Mouse (Mus musculus) small intestine, adult 2 months (tissue): ENCODE results near the gene Bola1. TPM values are rescaled to one million over a fixed set of nuclear protein-coding genes. Genes with fewer than 3 reads are reported as not detected.
A peak's percentile ranks its signal among the peaks of the same experiment; 100 is the strongest.
"Not testable (repeated sequence)": the region's sequence is repeated elsewhere in the genome, so short reads cannot be mapped to it uniquely, and the experiment has no call there.

Experiments
- H3K27ac ChIP-seq: fragments of 200-500 bp; 2 replicates; pipeline ENCODE4 v1.5.1; 2012; ENCODE audit warnings: low read depth, low read length, control low read depth, inconsistent platforms; ENCODE audit not compliant: insufficient read depth
- H3K27me3 ChIP-seq: fragments of 200-500 bp; 2 replicates; pipeline ENCODE4 v1.6.1; 2012; ENCODE audit warnings: mild to moderate bottlenecking, moderate library complexity, low read length, inconsistent platforms; ENCODE audit not compliant: control insufficient read depth, insufficient read depth
- H3K36me3 ChIP-seq: fragments of 200-500 bp; 2 replicates; pipeline ENCODE4 v1.6.1; 2012; ENCODE audit warnings: mild to moderate bottlenecking, low read length, control low read depth, inconsistent platforms; ENCODE audit not compliant: control insufficient read depth, insufficient read depth
- H3K4me1 ChIP-seq: fragments of 200-500 bp; 2 replicates; pipeline ENCODE4 v1.6.1; 2012; ENCODE audit warnings: low read length, inconsistent platforms, mixed read lengths; ENCODE audit not compliant: control insufficient read depth, insufficient read depth, insufficient read length
- H3K4me3 ChIP-seq: fragments of 200-500 bp; 2 replicates; pipeline ENCODE4 v1.5.1; 2012; ENCODE audit warnings: low read depth, mild to moderate bottlenecking, control low read depth, inconsistent platforms, low read length, moderate library complexity
- CTCF ChIP-seq: fragments of 200-500 bp; IDR thresholded peaks from 2 replicates; pipeline ENCODE4 v1.5.1; 2012; ENCODE audit warnings: low read depth, mild to moderate bottlenecking, control low read depth, inconsistent platforms, low read length, moderate library complexity, mixed read lengths; ENCODE audit not compliant: insufficient replicate concordance, insufficient read length; ENCODE audit errors: extremely low read depth
- POLR2A ChIP-seq: fragments of 200-500 bp; IDR thresholded peaks from 2 replicates; pipeline ENCODE4 v1.6.1; 2012; ENCODE audit warnings: low read depth, mild to moderate bottlenecking, control low read depth, inconsistent platforms, low read length, moderate library complexity
- WGBS: fragments of 180-500 bp; shearing (Covaris S2); methylation state at CpG from one replicate; pipeline ENCODE4 v1.1.7; 2018; 5-methylcytosine and 5-hydroxymethylcytosine counted together
- polyA plus RNA-seq: library from polyadenylated mRNA; depleted of rRNA; stranded (reverse); fragments of >200 nt; gene quantifications from 2 replicates; pipeline ENCODE4 v1.2.3, GENCODE M21; 2012

The Bola1 gene
- polyA plus RNA-seq, 1 experiment, result 66.0 TPM

GRCm38 (mm10) chr3:96245003-96245886 is 25.7 kb upstream of the Bola1 start, which contains the start of gene Hist2h2aa1:
TSS of gene Hist2h2aa1 (plus strand) at chr3:96245497.
- H3K27ac ChIP-seq, result peak within 1 kb of the TSS; percentile 100
- TF ChIP-seq POLR2A, result peak; percentile 49; the same call in 1 of the 2 replicates
- peak within 1 kb of the TSS; percentile 76 for H3K4me3 ChIP-seq
- under 1% methylated on average over 40 of the region's 88 CpGs for WGBS
- H3K36me3 ChIP-seq, H3K4me1 ChIP-seq, H3K27me3 ChIP-seq: not testable (repeated sequence)

GRCm38 (mm10) chr3:96243921-96244572 is 24.5 kb upstream of the Bola1 start:
- Histone ChIP-seq H3K36me3 (no peaks in the 10 kb centered on the region), H3K4me3 (no peak overlapping the region), H3K4me1 (peaks cover 6% of the 10 kb centered on the region; the same call in 1 of the 2 replicates), H3K27me3 (no peaks in the 10 kb centered on the region), H3K27ac (peak overlapping the region; percentile 74)
- TF ChIP-seq POLR2A (no peak), CTCF (no peak)
- WGBS, result 29% methylated on average over 7 of the region's 7 CpGs

GRCm38 (mm10) chr3:96240799-96241197 is 21.3 kb upstream of the Bola1 start:
- WGBS, result 80% methylated on average over 9 of the region's 9 CpGs
- Histone ChIP-seq H3K4me3 (no peak overlapping the region), H3K27me3 (no peaks in the 10 kb centered on the region), H3K27ac (0 out of 2 replicates have a peak overlapping the region, but pooled peaks have one; percentile 44), H3K4me1 (peaks cover 6% of the 10 kb centered on the region; the same call in 1 of the 2 replicates), H3K36me3 (no peaks in the 10 kb centered on the region)
- TF ChIP-seq POLR2A (no peak), CTCF (no peak)

- WGBS, result 1% methylated on average over 39 of the region's 85 CpGs
- 0 out of 2 replicates have a peak, but pooled peaks have one; percentile 34 for TF ChIP-seq POLR2A
Observed at GRCm38 (mm10) chr3:96239949-96240798, 20.7 kb upstream of the Bola1 start, which contains the start of gene Hist2h2aa2. TSS of gene Hist2h2aa2 (minus strand) at chr3:96240276.

GRCm38 (mm10) chr3:96238954-96239793 is 19.7 kb upstream of the Bola1 start, which contains the start of gene Hist2h3c2:
TSS of gene Hist2h3c2 (minus strand) at chr3:96239127.
- H3K4me3 ChIP-seq, result peak within 1 kb of the TSS; percentile 59
- H3K36me3 ChIP-seq, H3K4me1 ChIP-seq, H3K27me3 ChIP-seq: not testable (repeated sequence)
- under 1% methylated on average over 12 of the region's 68 CpGs for WGBS
- peak within 1 kb of the TSS; percentile 85 for H3K27ac ChIP-seq

More at GRCm38 (mm10) chr3:96239949-96240798, 20.7 kb upstream of the Bola1 start, which contains the start of gene Hist2h2aa2:
- H3K27me3 ChIP-seq, H3K36me3 ChIP-seq, H3K4me1 ChIP-seq: not testable (repeated sequence)
- H3K4me3 ChIP-seq, result peak within 1 kb of the TSS; percentile 59
- H3K27ac ChIP-seq, result peak within 1 kb of the TSS; percentile 85

GRCm38 (mm10) chr3:96237904-96238511 is 18.5 kb upstream of the Bola1 start:
- TF ChIP-seq CTCF, result no peak
- TF ChIP-seq POLR2A, result no peak
- H3K27ac ChIP-seq, result peak overlapping the region; percentile 17; the same call in 1 of the 2 replicates
- no peaks in the 10 kb centered on the region for H3K36me3 ChIP-seq
- no peaks in the 10 kb centered on the region for H3K27me3 ChIP-seq
- 3% methylated on average over 12 of the region's 12 CpGs for WGBS
- H3K4me3 ChIP-seq, result peak overlapping the region; percentile 58
- no peaks in the 10 kb centered on the region; the same call in 1 of the 2 replicates for H3K4me1 ChIP-seq
